Mouse (Mus musculus): ENCODE results near the gene Cenpe. TPM values are rescaled to one million over a fixed set of nuclear protein-coding genes. Genes with fewer than 3 reads are reported as not detected.
A peak's percentile ranks its signal among the peaks of the same experiment; 100 is the strongest.

Gene Cenpe
- total RNA-seq, 2 experiments from 2014 or later = 1.7 to 2.4 TPM

GRCm38 (mm10) chr3:135273047-135273446 lies 60.7 kb downstream of the Cenpe start:
- intact Hi-C loops (cut with DNase I) = no loop called here
- no peak for DNase-seq (ENCODE audit: low spot score in 2 of 2)

- DNase-seq (ENCODE audit: low spot score in 2 of 2) = no peak
- intact Hi-C loops (cut with DNase I) = loop anchor here (10.0 kb wide), 2 partner anchors 305 to 565 kb away; no protein-coding TSS in a partner anchor
Measured at GRCm38 (mm10) chr3:135280160-135280559, 67.8 kb downstream of the Cenpe start.

GRCm38 (mm10) chr3:135280669-135281415 lies 68.5 kb downstream of the Cenpe start, which contains the start of gene Bdh2:
TSS of gene Bdh2 (plus strand) at chr3:135281221.
- peak; percentile 83 to 87 for DNase-seq (ENCODE audit: low spot score in 2 of 2)
- intact Hi-C loops (cut with DNase I) = loop anchor here (10.0 kb wide), 2 partner anchors 304 to 564 kb away; no protein-coding TSS in a partner anchor

- intact Hi-C loops (cut with DNase I) = loop anchor here (10.0 kb wide), 2 partner anchors 303 to 563 kb away; no protein-coding TSS in a partner anchor
- DNase-seq (ENCODE audit: low spot score in 2 of 2) = no peak
Measured at GRCm38 (mm10) chr3:135281701-135282100, 69.4 kb downstream of the Cenpe start.

GRCm38 (mm10) chr3:135285256-135285655 lies 72.9 kb downstream of the Cenpe start:
- intact Hi-C loops (cut with DNase I) = loop anchor here (10.0 kb wide), 2 partner anchors 300 to 560 kb away; no protein-coding TSS in a partner anchor
- no peak for DNase-seq (ENCODE audit: low spot score in 2 of 2)

GRCm38 (mm10) chr3:135285807-135286206 lies 73.5 kb downstream of the Cenpe start:
- intact Hi-C loops (cut with DNase I) = loop anchor here (10.0 kb wide), 2 partner anchors 299 to 559 kb away; no protein-coding TSS in a partner anchor
- DNase-seq (ENCODE audit: low spot score in 2 of 2) = no peak

GRCm38 (mm10) chr3:135288138-135288750 lies 75.9 kb downstream of the Cenpe start:
- DNase-seq (ENCODE audit: low spot score in 2 of 2) = no peak
- intact Hi-C loops (cut with DNase I) = loop anchor here (10.0 kb wide), 2 partner anchors 297 to 557 kb away; no protein-coding TSS in a partner anchor

- intact Hi-C loops (cut with DNase I) = loop anchor here (10.0 kb wide), 2 partner anchors 296 to 556 kb away; no protein-coding TSS in a partner anchor
Measured at GRCm38 (mm10) chr3:135289148-135289547, 76.8 kb downstream of the Cenpe start.

GRCm38 (mm10) chr3:135290249-135290894 lies 78.0 kb downstream of the Cenpe start:
- peak; percentile 72 to 78 for DNase-seq (ENCODE audit: low spot score in 2 of 2)
- intact Hi-C loops (cut with DNase I) = loop anchor here (2.0 to 10.0 kb wide), 2 partner anchors 114 to 440 kb away; no protein-coding TSS in a partner anchor

More at GRCm38 (mm10) chr3:135289148-135289547, 76.8 kb downstream of the Cenpe start:
- DNase-seq (ENCODE audit: low spot score in 2 of 2) = no peak

GRCm38 (mm10) chr3:135293703-135294102 lies 81.4 kb downstream of the Cenpe start:
- intact Hi-C loops (cut with DNase I) = loop anchor here (10.0 kb wide), 1 partner anchor 111 kb away; no protein-coding TSS in a partner anchor
- DNase-seq (ENCODE audit: low spot score in 2 of 2) = peak in 1 of 2 experiments; percentile 12

- intact Hi-C loops (cut with DNase I) = loop anchor here (10.0 kb wide), 1 partner anchor 109 kb away; no protein-coding TSS in a partner anchor
- no peak for DNase-seq (ENCODE audit: low spot score in 2 of 2)
Measured at GRCm38 (mm10) chr3:135295559-135295958, 83.2 kb downstream of the Cenpe start.

- intact Hi-C loops (cut with DNase I) = loop anchor here (10.0 kb wide), 1 partner anchor 106 kb away; no protein-coding TSS in a partner anchor
- peak in 1 of 2 experiments; percentile 26 for DNase-seq (ENCODE audit: low spot score in 2 of 2)
Measured at GRCm38 (mm10) chr3:135298560-135298959, 86.2 kb downstream of the Cenpe start.

GRCm38 (mm10) chr3:135300081-135300480 lies 87.7 kb downstream of the Cenpe start:
- intact Hi-C loops (cut with DNase I) = no loop called here
- no peak for DNase-seq (ENCODE audit: low spot score in 2 of 2)

GRCm38 (mm10) chr3:135304060-135304459 lies 91.7 kb downstream of the Cenpe start:
- DNase-seq (ENCODE audit: low spot score in 2 of 2) = no peak
- intact Hi-C loops (cut with DNase I) = no loop called here

- intact Hi-C loops (cut with DNase I) = no loop called here
- no peak for DNase-seq (ENCODE audit: low spot score in 2 of 2)
Measured at GRCm38 (mm10) chr3:135304566-135304965, 92.2 kb downstream of the Cenpe start.

GRCm38 (mm10) chr3:135307411-135308259 lies 95.3 kb downstream of the Cenpe start, which contains the start of gene Slc9b2:
TSS of gene Slc9b2 (plus strand) at chr3:135307700.
- intact Hi-C loops (cut with DNase I) = no loop called here
- peak; percentile 7 to 28 for DNase-seq (ENCODE audit: low spot score in 2 of 2)

- intact Hi-C loops (cut with DNase I) = no loop called here
- DNase-seq (ENCODE audit: low spot score in 2 of 2) = no peak
Measured at GRCm38 (mm10) chr3:135312916-135313491, 100.7 kb downstream of the Cenpe start.

GRCm38 (mm10) chr3:135313727-135314126 lies 101.4 kb downstream of the Cenpe start:
- DNase-seq (ENCODE audit: low spot score in 2 of 2) = peak in 1 of 2 experiments; percentile 5
- intact Hi-C loops (cut with DNase I) = no loop called here

All from left cerebral cortex, postnatal 14 days (tissue).